Mouse (Mus musculus) gastrocnemius, adult 8-10 months (tissue): Measurements from ENCODE around the gene Morc3. TPM values are rescaled to one million over a fixed set of nuclear protein-coding genes. Genes with fewer than 3 reads are reported as not detected.

Experiments
- DNase-seq, 2 experiments: peaks; one replicate each; pipeline ENCODE4 v3.0.0; 2022; ENCODE audit warnings: low spot score in 2 of 2
- total RNA-seq, 4 experiments: library from RNA; stranded (reverse); gene quantifications; 2 replicates each; pipeline ENCODE4 v1.2.4; 2022

The Morc3 gene
- total RNA-seq, 4 experiments from 2014 or later: 7.4 to 14.8 (median 9.5) TPM

DNA sequence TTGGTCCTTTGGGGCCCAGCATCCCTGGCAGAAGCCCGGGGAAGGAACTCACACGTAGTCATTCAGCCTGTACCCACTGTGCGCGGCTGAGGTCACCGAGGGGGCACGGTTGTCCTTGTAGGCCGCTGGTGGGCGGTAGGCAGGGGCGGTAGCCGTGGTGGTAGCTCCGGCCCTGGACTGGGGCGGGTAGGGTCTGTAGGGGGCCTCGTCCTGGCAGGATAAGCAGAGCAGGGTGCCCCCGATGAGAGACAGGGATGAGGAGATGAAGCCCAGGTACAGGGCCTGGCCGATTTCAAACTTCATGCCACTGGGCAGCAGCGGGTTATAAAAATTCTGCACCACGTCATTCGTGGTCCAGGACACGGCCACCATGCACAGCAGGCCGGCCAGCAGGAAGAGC lies 87.3 kb downstream of the Morc3 start:
- DNase-seq: no peak

DNA sequence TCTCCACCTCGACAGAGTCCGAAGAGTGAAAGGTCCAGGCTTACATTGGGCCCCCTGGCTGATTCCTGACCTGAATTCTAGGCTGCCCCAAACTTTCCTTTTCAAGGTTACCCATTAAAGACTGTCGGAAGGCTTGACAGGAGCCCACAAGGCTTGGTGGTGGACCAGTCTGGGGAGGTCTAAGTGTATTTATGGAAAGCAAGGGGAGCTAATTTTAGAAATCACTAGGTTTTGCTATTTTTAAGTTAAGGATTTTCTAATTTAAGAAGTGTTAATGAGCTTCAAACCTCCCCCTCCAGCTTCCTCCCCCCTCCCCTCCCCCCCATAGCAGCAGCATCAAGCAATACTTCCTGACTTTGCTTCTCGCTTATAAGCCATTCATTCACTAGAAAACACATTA lies 88.8 kb downstream of the Morc3 start:
- no peak for DNase-seq

DNA sequence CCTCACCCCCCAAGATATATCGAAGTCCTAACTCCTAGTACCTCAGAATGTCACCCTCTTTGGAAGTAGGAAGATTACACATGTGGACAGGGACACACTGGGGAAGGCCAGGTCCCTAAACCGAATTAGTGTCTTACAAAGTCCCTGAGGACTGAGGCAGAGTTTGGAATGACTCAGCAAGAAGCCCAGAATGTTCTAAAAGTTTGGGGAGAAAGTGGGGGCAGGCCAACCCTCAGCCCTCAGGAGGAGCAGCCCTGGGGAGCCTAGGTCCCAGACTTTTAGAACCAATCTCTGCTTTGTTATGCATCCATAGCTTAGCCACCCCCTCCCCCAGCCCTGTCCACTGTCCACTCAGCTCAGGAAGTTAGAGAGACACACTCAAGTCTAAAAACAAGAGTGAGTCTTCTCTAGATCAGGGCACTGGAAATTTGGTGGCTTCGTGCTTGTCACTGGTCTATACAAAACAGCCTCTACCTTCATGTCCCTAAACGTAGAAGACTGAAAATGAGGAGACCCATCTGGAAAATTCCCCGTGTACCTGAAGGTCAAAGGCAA lies 91.0 kb downstream of the Morc3 start:
- DNase-seq: no peak

DNA sequence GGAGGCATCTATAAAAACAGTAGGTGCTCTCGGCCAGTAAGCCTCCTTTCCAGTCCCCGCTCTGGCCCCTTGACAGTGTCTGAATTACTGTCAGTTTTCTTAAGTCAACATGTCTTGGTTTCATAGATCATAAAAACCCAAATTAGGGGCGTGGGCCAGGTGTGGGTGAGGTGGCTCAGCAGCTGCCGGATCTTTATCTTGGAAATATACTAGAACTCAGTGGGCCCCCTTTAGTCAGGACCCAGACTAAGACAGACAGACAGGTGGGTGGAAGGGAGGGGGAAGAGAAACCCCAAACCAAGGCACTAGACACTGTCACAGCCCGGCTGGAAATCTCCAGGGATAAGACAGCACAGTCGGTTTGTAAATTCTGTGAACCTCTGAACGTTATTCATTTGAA lies 91.9 kb downstream of the Morc3 start:
- DNase-seq: no peak

Other genes with a start within 250 kb of the Morc3 start
- under 1 TPM; 0.48 to 0.74 (median 0.67) TPM for gene Setd4, start 228.1 kb upstream of the Morc3 start, total RNA-seq
- 10 to 100 TPM; 25.0 to 27.4 (median 26.2) TPM for gene Cbr1, start 226.3 kb upstream of the Morc3 start, total RNA-seq
- gene Gm5678, start 204.0 kb upstream of the Morc3 start, total RNA-seq: 1 to 10 TPM in 3 of 4 experiments, under 1 TPM in 1; 0.96 to 1.7 (median 1.1) TPM
- 1 to 10 TPM in 3 of 4 experiments, under 1 TPM in 1; 0.89 to 1.6 (median 1.4) TPM for gene Cbr3, start 148.9 kb upstream of the Morc3 start, total RNA-seq
- gene Dop1b, start 120.2 kb upstream of the Morc3 start, total RNA-seq: 10 to 100 TPM; 39.7 to 52.0 (median 48.4) TPM
- gene Chaf1b, start 51.8 kb downstream of the Morc3 start, total RNA-seq: under 1 TPM in 3 of 4 experiments, not detected in 1; 0.12 to 0.38 (median 0.29) TPM
- not detected for gene Cldn14, start 176.7 kb downstream of the Morc3 start, total RNA-seq